Mouse (Mus musculus) stomach, embryonic 16.5 days (tissue): ENCODE measurements around the gene Zfp708. TPM values are rescaled to one million over a fixed set of nuclear protein-coding genes. Genes with fewer than 3 reads are reported as not detected.

Experiments used
- ATAC-seq: fragments of 200-750 bp; cut with Nextera tagmentation; 2 replicates; pipeline ENCODE4 v1.8.0; 2017; ENCODE audit warnings: moderate number of reproducible peaks, moderate TSS enrichment; ENCODE audit not compliant: insufficient read depth, low FRiP score
- H3K27ac ChIP-seq: fragments of 300-500 bp; sonication (generic); 2 replicates; pipeline ENCODE4 v1.5.1; 2014; ENCODE audit warnings: low read length
- H3K27me3 ChIP-seq: fragments of 300-500 bp; sonication (generic); 2 replicates; pipeline ENCODE4 v1.6.1; 2014; ENCODE audit warnings: low read length, control low read depth, mixed read lengths; ENCODE audit not compliant: control insufficient read depth, insufficient read depth
- H3K36me3 ChIP-seq: fragments of 300-500 bp; sonication (generic); 2 replicates; pipeline ENCODE4 v1.6.1; 2014; ENCODE audit warnings: low read length; ENCODE audit not compliant: control insufficient read depth, insufficient read depth
- H3K4me1 ChIP-seq: fragments of 300-500 bp; sonication (generic); 2 replicates; pipeline ENCODE4 v1.6.1; 2014; ENCODE audit warnings: low read length, control low read depth, mixed read lengths; ENCODE audit not compliant: control insufficient read depth, insufficient read depth
- H3K4me2 ChIP-seq: fragments of 300-500 bp; sonication (generic); 2 replicates; pipeline ENCODE4 v1.6.1; 2014; ENCODE audit warnings: low read depth, low read length, mixed read lengths
- H3K4me3 ChIP-seq: fragments of 300-500 bp; sonication (generic); replicated peaks from 2 replicates; pipeline ENCODE4 v1.5.1; 2014; ENCODE audit warnings: mild to moderate bottlenecking, low read length
- H3K9ac ChIP-seq: fragments of 300-500 bp; sonication (generic); 2 replicates; pipeline ENCODE4 v1.6.1; 2014; ENCODE audit warnings: low read length
- H3K9me3 ChIP-seq: fragments of 300-500 bp; sonication (generic); replicated peaks from 2 replicates; pipeline ENCODE4 v1.6.1; 2016; ENCODE audit warnings: low read length, control low read depth; ENCODE audit not compliant: control insufficient read depth
- WGBS: fragments of 180-500 bp; shearing (Covaris S2); extraction: QIAGEN DNeasy Blood & Tissue Kit; methylation state at CpG from one replicate; pipeline ENCODE4 v1.1.7; 2014; 5-methylcytosine and 5-hydroxymethylcytosine counted together
- polyA plus RNA-seq: library from polyadenylated mRNA; unstranded; fragments of >200 nt; fragmentation: Nextera tagmentation; extraction: Ambion mirVana; gene quantifications from 2 replicates; pipeline ENCODE4 v1.2.1, GENCODE M21; 2015

Zfp708 gene
- polyA plus RNA-seq, 1 experiment from 2014 or later = 3.7 TPM

DNA sequence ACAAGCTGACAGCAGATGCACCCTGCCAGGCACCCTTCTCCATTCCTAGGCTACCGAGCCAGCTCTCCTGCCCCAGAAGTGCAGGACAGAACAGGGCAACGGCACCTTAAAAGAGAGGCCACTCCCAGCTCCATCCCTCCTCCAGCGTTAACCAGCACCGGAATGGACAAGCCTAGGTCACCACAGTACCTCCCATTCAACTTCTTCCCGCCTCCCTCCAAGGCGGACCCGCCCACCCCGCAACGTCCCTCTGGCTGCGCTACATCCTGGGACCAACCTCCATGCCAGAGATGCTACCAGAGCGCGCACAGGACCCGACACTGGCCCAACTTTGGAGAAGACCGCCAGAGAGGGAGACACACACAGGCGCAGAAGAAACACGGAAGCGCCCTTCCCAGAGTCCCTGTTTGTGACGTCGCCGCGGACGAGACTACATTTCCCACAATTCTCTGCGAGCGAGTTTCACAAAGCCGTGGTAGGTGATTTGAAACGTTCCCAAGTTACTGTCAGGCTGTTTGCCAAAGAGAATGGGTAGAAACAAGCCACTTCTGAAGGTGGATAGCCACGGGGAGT lies 36.9 kb downstream of the Zfp708 start, which contains the start of gene Zfp712:
Gene Zfp712, minus strand, starts transcription at position 385 of the 573 bp plus-strand sequence.
- H3K9me3 ChIP-seq = no peaks in the 10 kb centered on the region
- WGBS = under 1% methylated on average over 27 of the region's 27 CpGs
- H3K27me3 ChIP-seq = no peaks in the 10 kb centered on the region
- peaks cover 3% of the 10 kb centered on the region; the same call in 1 of the 2 replicates for H3K4me1 ChIP-seq
- peak; percentile 97 for ATAC-seq
- H3K9ac ChIP-seq = peak within 1 kb of the TSS; percentile 82
- H3K36me3 ChIP-seq = no peaks in the 10 kb centered on the region
- H3K27ac ChIP-seq = peak within 1 kb of the TSS; percentile 89
- peak within 1 kb of the TSS; percentile 67 for H3K4me2 ChIP-seq
- H3K4me3 ChIP-seq = peak within 1 kb of the TSS; percentile 74

DNA sequence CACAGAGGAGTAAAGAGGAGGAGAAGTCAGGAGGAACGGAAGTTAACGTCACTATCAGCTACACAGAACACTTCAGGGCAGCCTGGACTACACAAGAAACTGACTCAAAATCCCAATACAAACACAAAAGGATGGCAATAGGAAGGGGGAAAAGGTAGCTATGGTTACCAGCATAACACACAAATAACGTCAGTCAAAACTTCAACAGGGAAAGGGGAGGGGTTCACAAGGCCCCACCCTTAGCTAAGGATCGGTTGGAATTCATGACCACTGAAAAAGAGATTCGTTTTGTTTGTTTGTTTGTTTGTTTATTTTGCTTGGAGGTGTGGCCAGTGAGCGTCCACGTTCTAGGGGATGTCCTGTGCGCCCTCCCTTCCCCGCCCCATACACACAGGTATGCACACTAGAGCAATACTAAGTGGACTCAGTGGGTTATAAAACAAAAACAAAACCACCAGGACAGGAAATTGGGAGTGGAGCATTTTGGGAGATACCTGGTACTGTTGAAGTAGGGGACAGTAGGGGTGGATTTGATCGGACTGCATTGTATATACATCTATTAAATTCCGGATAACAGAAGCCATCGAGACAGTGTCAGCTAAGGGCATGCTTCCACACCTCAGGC lies 37.5 kb downstream of the Zfp708 start:
- Histone ChIP-seq H3K4me3 (peak overlapping the region; percentile 74), H3K9ac (peak overlapping the region; percentile 82), H3K9me3 (no peaks in the 10 kb centered on the region), H3K27ac (peak overlapping the region; percentile 89), H3K4me1 (peaks cover 3% of the 10 kb centered on the region; the same call in 1 of the 2 replicates), H3K36me3 (no peaks in the 10 kb centered on the region), H3K4me2 (peak overlapping the region; percentile 67), H3K27me3 (no peaks in the 10 kb centered on the region)
- 2% methylated on average over 12 of the region's 12 CpGs for WGBS
- peak; percentile 46 for ATAC-seq

Other genes with a start within 250 kb of the Zfp708 start
- gene Gm10767, start 193.1 kb downstream of the Zfp708 start, polyA plus RNA-seq = 2.0 and 2.5 TPM in 2 replicates
- 3.9 TPM in 2 replicates for gene Zfp712, start 36.8 kb downstream of the Zfp708 start, polyA plus RNA-seq
- gene Gm28557, start 10.6 kb upstream of the Zfp708 start, polyA plus RNA-seq = 3.1 and 3.3 TPM in 2 replicates
- gene Rslcan18, start 18.3 kb upstream of the Zfp708 start, polyA plus RNA-seq = 0.31 and 0.47 TPM in 2 replicates
- 1.9 and 2.1 TPM in 2 replicates for gene Zfp759, start 23.7 kb upstream of the Zfp708 start, polyA plus RNA-seq
- 7.5 and 10.0 TPM in 2 replicates for gene Rsl1, start 75.2 kb upstream of the Zfp708 start, polyA plus RNA-seq
- gene Zfp455, start 96.5 kb upstream of the Zfp708 start, polyA plus RNA-seq = 2.1 and 2.2 TPM in 2 replicates
- gene Zfp458, start 180.5 kb upstream of the Zfp708 start, polyA plus RNA-seq = 1.4 and 1.6 TPM in 2 replicates
- 0.42 and 0.85 TPM in 2 replicates for gene Zfp457, start 208.5 kb upstream of the Zfp708 start, polyA plus RNA-seq
- gene Zfp595, start 234.6 kb upstream of the Zfp708 start, polyA plus RNA-seq = 2.6 and 3.1 TPM in 2 replicates